Mouse (Mus musculus) midbrain, embryonic 13.5 days (tissue): ENCODE measurements around the gene Cxxc4. TPM values are rescaled to one million over a fixed set of nuclear protein-coding genes. Genes with fewer than 3 reads are reported as not detected.
A peak's percentile ranks its signal among the peaks of the same experiment; 100 is the strongest.
"Not testable (repeated sequence)": the region's sequence is repeated elsewhere in the genome, so short reads cannot be mapped to it uniquely, and the experiment has no call there.

Experiments
- ATAC-seq: fragments of 200-750 bp; cut with Nextera tagmentation; 2 replicates; pipeline ENCODE4 v1.8.0; 2017; ENCODE audit warnings: mild to moderate bottlenecking, moderate TSS enrichment, moderate library complexity
- H3K27ac ChIP-seq: fragments of 300-500 bp; sonication (generic); 2 replicates; pipeline ENCODE4 v1.5.1; 2015; ENCODE audit warnings: inconsistent platforms, mild to moderate bottlenecking, moderate library complexity
- H3K27me3 ChIP-seq: fragments of 300-500 bp; sonication (generic); 2 replicates; pipeline ENCODE4 v1.6.1; 2015; ENCODE audit warnings: mild to moderate bottlenecking, inconsistent platforms
- H3K36me3 ChIP-seq: fragments of 300-500 bp; sonication (generic); 2 replicates; pipeline ENCODE4 v1.6.1; 2015; ENCODE audit warnings: mild to moderate bottlenecking, inconsistent platforms
- H3K4me1 ChIP-seq: fragments of 300-500 bp; sonication (generic); replicated peaks from 2 replicates; pipeline ENCODE4 v1.6.1; 2015; ENCODE audit warnings: inconsistent platforms
- H3K4me2 ChIP-seq: fragments of 300-500 bp; sonication (generic); replicated peaks from 2 replicates; pipeline ENCODE4 v1.6.1; 2015; ENCODE audit warnings: moderate library complexity, mild to moderate bottlenecking, inconsistent platforms
- H3K4me3 ChIP-seq: fragments of 300-500 bp; sonication (generic); replicated peaks from 2 replicates; pipeline ENCODE4 v1.5.1; 2015; ENCODE audit warnings: mild to moderate bottlenecking, inconsistent platforms
- H3K9ac ChIP-seq: fragments of 300-500 bp; sonication (generic); replicated peaks from 2 replicates; pipeline ENCODE4 v1.6.1; 2015; ENCODE audit warnings: mild to moderate bottlenecking, inconsistent platforms
- H3K9me3 ChIP-seq: fragments of 300-500 bp; sonication (generic); 2 replicates; pipeline ENCODE4 v1.6.1; 2016; ENCODE audit warnings: mild to moderate bottlenecking, inconsistent platforms
- WGBS: fragments of 180-500 bp; shearing (Covaris S2); methylation state at CpG from one replicate; pipeline ENCODE4 v1.1.7; 2015; 5-methylcytosine and 5-hydroxymethylcytosine counted together
- polyA plus RNA-seq: library from polyadenylated mRNA; unstranded; fragments of >200 nt; fragmentation: Nextera tagmentation; extraction: Ambion mirVana; gene quantifications from 2 replicates; pipeline ENCODE4 v1.2.1, GENCODE M21; 2015

The Cxxc4 gene
- polyA plus RNA-seq = 43.4 and 44.2 TPM in 2 replicates

DNA sequence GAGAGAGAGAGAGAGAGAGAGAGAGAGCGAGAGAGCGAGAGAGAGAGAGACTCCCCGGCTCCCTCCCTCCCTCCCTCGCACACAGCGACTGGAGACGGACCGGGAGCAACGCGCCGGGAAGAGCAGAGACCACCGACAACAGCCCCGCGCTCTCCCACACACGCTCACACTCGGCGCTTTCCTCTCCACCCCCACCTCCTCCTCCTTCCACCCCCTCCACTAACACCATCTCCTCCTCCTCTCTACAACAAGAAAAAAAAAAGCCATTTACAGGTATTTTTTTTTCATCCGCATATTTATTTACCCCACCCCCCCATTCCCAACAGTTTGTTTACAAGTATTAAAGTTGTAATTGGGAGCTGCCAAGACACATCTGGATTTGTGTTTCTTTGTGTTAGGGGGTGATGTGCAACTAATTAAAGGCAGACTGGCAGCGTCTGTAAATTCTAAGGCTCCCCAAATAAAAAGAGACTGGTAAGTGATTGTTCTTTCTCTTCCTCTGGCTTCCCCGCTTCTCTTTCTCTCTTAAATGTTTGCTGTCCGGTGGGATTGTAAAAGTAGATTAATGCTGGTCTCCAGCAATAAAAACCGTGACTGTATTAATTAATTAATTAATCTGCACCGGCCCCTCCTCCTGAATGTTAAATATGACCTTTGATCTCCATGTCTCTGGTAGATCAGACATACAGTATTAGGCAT is at the start of gene Cxxc4:
Cxxc4 (plus strand) TSS at position 71 of the 699 bp plus-strand sequence.
- Histone ChIP-seq H3K27ac (peak within 1 kb of the TSS; percentile 100), H3K4me1 (peaks cover 19% of the 10 kb centered on the region), H3K9ac (peak within 1 kb of the TSS; percentile 95), H3K4me3 (peak within 1 kb of the TSS; percentile 76), H3K9me3 (no peaks in the 10 kb centered on the region), H3K4me2 (peak within 1 kb of the TSS; percentile 82), H3K27me3 (no peaks in the 10 kb centered on the region), H3K36me3 (no peaks in the 10 kb centered on the region)
- ATAC-seq = peak; percentile 83
- WGBS = 0% methylated on average over 6 of the region's 22 CpGs

DNA sequence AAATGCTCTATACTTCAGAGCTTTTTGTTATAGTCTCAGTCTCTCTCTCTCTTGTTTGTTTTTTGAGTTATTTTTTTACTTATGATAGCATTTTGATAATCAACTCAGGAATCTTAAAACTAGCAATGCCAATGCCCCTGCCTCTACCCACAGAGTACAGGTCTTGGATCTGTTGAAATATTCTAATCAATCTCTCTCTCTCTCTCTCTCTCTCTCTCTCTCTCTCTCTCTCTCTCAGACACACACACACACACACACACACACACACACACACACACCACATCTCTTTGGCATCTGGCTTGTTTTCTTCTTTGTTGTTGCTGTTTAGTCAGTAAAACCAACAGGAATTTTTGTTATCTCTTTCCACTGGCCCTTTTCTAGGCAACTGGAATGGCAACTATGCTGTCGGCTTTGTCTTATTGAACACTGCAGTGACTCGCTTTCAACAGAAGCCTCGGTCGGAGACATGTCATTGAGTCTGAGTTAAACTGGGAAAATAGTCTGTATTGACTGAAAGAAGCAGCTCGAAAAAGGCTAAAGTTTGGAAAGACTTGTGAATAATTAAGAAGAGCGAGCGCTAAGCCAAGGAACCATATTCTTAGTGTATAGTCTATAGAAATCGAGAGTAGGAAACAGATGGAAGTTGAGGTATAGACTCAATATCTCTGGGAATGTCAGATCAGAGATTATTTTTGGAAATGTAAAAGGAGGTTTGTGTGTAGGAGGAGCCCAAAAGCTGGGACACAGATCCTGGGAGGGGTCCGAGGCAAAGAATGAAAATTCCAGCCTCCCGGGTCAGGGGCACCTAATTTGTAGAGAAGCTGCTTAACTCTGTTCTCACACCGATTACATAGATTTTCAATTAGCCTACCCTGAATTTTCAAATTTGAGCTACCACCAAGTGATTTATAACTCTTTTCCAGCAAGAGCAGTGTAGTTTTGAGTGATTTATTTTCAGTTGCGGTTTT is 47.0 kb upstream of the Cxxc4 start:
- Histone ChIP-seq H3K27me3 (no peaks in the 10 kb centered on the region), H3K9ac (no peak overlapping the region), H3K4me3 (peak overlapping the region; percentile 28), H3K36me3 (no peaks in the 10 kb centered on the region), H3K4me1 (peaks cover 10% of the 10 kb centered on the region; the same call in 1 of the 2 replicates), H3K4me2 (peak overlapping the region; percentile 50), H3K9me3 (no peaks in the 10 kb centered on the region), H3K27ac (peak overlapping the region; percentile 40; the same call in 1 of the 2 replicates)
- 27% methylated on average over 12 of the region's 12 CpGs for WGBS
- ATAC-seq = peak; percentile 62

DNA sequence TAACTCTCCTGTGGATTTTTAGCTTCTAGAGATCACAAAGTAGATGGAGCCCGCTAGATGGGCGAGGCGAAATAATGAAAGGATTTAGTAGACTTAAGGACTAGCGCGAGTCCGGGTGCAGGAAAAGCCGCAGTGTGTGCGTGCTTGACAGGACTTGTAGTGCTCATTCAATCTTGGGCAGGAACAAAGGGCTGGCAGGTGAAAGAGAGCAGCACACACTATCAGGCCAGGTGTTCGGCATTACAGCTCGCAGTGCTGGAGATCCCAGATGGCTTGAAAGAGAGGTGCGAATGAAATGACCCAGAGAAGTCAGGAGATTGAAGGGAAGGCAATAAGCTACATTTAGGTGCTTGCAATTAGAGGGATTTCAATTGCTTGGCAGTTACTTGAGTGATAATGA is 46.2 kb upstream of the Cxxc4 start:
- Histone ChIP-seq H3K27me3 (no peaks in the 10 kb centered on the region), H3K4me1 (peaks cover 10% of the 10 kb centered on the region; the same call in 1 of the 2 replicates), H3K9me3 (no peaks in the 10 kb centered on the region), H3K4me2 (peak overlapping the region; percentile 50), H3K4me3 (peak overlapping the region; percentile 28), H3K27ac (peak overlapping the region; percentile 31; the same call in 1 of the 2 replicates), H3K36me3 (no peaks in the 10 kb centered on the region), H3K9ac (0 out of 2 replicates have a peak overlapping the region, but pooled peaks have one; percentile 32)
- 25% methylated on average over 11 of the region's 11 CpGs for WGBS
- peak; percentile 84 for ATAC-seq

DNA sequence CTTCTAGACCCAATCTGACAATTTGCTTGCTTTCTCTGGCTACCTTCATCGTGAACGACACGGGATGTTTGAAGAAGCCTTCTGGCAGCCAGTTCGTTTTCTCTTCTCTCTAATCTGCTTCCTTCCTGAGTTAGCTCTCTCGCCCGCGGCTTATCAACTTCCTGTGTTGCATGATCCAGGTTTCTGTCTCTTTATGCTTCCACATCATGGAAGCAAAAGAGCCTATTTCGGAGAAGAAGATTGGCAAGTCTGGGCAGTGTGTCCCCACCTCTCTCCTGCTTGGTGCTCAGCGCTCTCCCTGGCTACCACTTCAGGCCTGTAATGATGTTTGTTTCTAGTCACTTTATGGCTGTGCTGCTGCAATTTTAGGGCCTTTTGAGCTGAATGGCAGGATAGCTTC is 36.4 kb upstream of the Cxxc4 start:
- H3K4me2 ChIP-seq = no peak overlapping the region
- H3K27ac ChIP-seq = no peak overlapping the region
- 0 out of 2 replicates have a peak, but pooled peaks cover 7% of the 10 kb centered on the region for H3K4me1 ChIP-seq

DNA sequence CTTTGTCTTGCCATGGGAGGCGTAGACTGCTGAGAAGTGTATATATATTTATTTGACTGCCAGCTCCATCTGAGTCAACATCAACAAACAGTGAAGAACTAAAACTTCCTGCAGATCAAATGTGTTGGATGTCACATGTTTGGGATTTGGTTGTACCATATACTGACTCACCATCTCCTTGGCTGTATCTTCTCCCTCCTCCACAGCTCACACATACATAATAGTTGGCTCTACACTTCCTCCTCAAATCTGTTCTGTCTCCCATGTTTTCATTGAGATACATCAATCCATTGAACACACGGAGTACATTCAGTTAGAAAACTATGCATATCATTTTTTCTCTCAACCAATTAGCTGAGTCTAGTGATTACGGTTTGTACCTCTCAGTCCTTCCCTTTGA is 29.7 kb upstream of the Cxxc4 start:
- no peak overlapping the region for H3K9ac ChIP-seq
- H3K4me2 ChIP-seq = no peak overlapping the region
- no peaks in the 10 kb centered on the region for H3K4me1 ChIP-seq
- no peaks in the 10 kb centered on the region for H3K27me3 ChIP-seq
- H3K27ac ChIP-seq = no peak overlapping the region
- H3K4me3 ChIP-seq = no peak overlapping the region
- no peaks in the 10 kb centered on the region for H3K36me3 ChIP-seq
- H3K9me3 ChIP-seq = no peaks in the 10 kb centered on the region
- ATAC-seq = no peak
- 86% methylated on average over 3 of the region's 3 CpGs for WGBS

More for the DNA sequence above, 36.4 kb upstream of the Cxxc4 start:
- WGBS = 79% methylated on average over 9 of the region's 9 CpGs
- Histone ChIP-seq H3K4me3 (no peak overlapping the region), H3K9ac (no peak overlapping the region), H3K9me3 (no peaks in the 10 kb centered on the region), H3K36me3 (no peaks in the 10 kb centered on the region), H3K27me3 (no peaks in the 10 kb centered on the region)
- no peak for ATAC-seq

DNA sequence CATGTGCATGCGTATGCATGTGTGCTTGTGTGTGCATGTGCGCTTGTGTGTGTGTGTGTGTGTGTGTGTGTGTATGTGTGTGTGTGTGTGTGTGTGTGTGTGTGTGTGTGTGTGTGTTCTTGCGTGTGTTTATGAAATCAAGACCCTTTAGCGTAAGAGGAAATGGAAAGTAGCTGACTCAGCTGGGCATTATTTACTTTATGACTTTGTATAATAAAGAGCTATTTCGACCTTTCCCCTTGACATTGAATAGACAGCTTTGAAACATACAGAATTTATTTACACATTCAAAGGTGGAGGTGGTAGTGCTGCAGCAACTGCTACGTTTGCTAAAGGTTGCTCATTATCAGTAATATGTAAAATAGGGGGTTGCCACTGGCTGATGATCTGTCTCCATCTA is 25.3 kb upstream of the Cxxc4 start:
- Histone ChIP-seq H3K27ac (no peak overlapping the region), H3K9ac (no peak overlapping the region), H3K36me3 (no peaks in the 10 kb centered on the region), H3K9me3 (no peaks in the 10 kb centered on the region), H3K4me1 (no peaks in the 10 kb centered on the region), H3K27me3 (no peaks in the 10 kb centered on the region), H3K4me2 (no peak overlapping the region), H3K4me3 (no peak overlapping the region)
- WGBS = 80% methylated on average over 6 of the region's 6 CpGs
- ATAC-seq = no peak

DNA sequence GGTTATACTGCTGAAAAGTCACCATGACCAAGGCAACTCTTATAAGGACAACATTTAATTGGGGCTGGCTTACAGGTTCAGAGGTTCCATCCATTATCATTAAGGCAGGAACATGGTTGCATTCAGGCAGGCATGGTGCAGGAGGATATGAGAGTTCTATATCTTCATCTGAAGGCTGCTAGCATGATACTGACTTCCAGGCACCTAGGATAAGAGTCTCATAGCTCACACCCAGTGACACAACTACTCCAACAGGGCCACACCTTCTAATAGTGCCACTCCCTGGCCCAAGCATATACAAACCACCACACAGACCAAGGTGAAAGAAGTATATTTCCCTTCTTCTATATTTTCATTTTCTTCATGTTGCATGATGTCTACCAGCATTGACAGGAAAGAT is 16.4 kb upstream of the Cxxc4 start:
- ATAC-seq, H3K9ac ChIP-seq, H3K36me3 ChIP-seq, H3K27ac ChIP-seq, H3K4me3 ChIP-seq, H3K27me3 ChIP-seq, H3K9me3 ChIP-seq, H3K4me2 ChIP-seq, H3K4me1 ChIP-seq: not testable (repeated sequence)

DNA sequence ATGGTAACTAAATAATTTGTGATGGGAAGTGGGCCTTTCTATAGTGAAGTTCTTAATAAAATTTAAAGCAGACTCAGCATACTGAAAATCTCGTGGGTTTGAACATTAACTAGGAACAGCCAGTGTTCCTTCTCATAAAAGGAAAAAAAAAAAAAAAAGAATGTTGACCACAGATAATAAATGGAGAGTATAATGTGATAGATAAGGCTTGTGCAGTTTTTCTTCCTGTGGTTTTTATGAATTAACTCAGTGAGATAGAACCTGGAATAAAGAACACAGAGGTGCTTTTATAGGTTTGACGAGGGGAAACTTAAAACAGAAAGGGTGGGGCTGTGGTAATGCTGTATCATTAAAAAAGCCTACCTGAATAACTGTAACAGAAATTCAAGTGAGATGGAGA is 15.3 kb upstream of the Cxxc4 start:
- Histone ChIP-seq H3K9me3 (no peaks in the 10 kb centered on the region), H3K4me1 (no peaks in the 10 kb centered on the region), H3K27me3 (no peaks in the 10 kb centered on the region), H3K4me3 (no peak overlapping the region), H3K4me2 (no peak overlapping the region), H3K9ac (no peak overlapping the region), H3K36me3 (no peaks in the 10 kb centered on the region), H3K27ac (no peak overlapping the region)
- WGBS = 62% methylated on average over 2 of the region's 2 CpGs
- ATAC-seq = no peak

DNA sequence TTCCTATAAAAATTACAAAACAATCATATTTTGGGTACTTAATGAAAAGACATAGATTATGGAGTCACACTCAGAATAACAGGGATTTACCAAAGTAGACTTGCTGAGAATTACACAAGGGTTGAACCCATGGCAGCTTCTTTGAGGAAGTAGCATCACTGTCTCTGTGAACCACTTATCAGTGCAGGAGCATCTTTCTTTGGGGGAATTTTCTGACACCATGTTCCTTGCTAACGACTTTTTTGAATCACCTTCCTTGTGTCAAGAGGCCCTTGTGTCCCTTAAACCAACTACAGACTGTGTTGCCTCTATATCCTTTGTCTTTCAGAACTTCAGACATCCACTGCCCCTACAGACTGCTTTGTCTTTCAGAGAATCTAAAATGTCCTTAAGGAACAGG is 13.7 kb upstream of the Cxxc4 start:
- Histone ChIP-seq H3K36me3 (no peaks in the 10 kb centered on the region), H3K4me1 (no peaks in the 10 kb centered on the region), H3K9me3 (no peaks in the 10 kb centered on the region), H3K4me3 (no peak overlapping the region), H3K9ac (no peak overlapping the region), H3K4me2 (no peak overlapping the region), H3K27ac (no peak overlapping the region), H3K27me3 (no peaks in the 10 kb centered on the region)
- ATAC-seq = no peak
- 69% methylated on average over 1 of the region's 1 CpGs for WGBS

DNA sequence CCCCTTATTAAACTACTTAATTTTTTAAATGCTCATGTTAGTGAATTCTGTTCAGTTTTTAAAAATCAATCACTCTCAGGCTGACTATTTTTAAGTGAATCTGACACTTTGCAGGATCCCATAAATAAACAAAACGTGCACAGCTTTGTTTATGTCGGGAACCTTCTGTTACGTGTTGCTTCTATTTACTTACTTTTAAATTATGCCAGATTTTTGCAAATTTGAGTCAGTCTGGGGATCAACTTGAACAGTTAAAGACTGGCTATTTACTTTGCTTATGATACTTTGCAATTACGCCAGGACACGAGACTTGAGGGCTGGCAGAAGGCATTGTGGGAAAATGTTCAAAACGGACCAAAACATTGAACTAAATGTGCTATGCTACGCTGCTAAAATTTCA is 12.3 kb upstream of the Cxxc4 start:
- Histone ChIP-seq H3K9me3 (no peaks in the 10 kb centered on the region), H3K36me3 (no peaks in the 10 kb centered on the region), H3K4me2 (no peak overlapping the region), H3K27me3 (no peaks in the 10 kb centered on the region), H3K27ac (no peak overlapping the region), H3K9ac (no peak overlapping the region), H3K4me1 (no peaks in the 10 kb centered on the region), H3K4me3 (no peak overlapping the region)
- ATAC-seq = no peak
- 90% methylated on average over 7 of the region's 7 CpGs for WGBS

DNA sequence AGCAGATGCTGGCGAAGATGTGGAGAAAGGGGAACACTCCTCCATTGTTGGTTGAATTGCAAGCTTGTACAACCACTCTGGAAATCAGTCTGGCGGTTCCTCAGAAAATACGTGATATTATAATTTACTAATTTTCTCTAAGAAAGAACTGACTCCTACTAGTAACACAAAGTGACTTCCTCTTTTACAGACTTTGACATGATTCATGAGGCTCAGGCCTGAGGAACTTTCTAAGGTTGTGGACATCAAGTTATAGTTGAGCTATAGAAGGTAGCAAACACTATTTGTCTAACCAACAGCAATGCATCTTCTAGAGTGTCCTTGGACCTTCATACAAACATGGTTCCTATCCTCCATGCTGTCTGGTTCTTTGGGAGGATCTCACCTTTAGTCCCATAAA is 10.4 kb upstream of the Cxxc4 start:
- Histone ChIP-seq H3K9ac (no peak overlapping the region), H3K4me1 (no peaks in the 10 kb centered on the region), H3K27ac (no peak overlapping the region), H3K36me3 (no peaks in the 10 kb centered on the region), H3K4me2 (no peak overlapping the region), H3K27me3 (no peaks in the 10 kb centered on the region), H3K9me3 (no peaks in the 10 kb centered on the region), H3K4me3 (no peak overlapping the region)
- WGBS = 96% methylated on average over 3 of the region's 3 CpGs
- no peak for ATAC-seq

DNA sequence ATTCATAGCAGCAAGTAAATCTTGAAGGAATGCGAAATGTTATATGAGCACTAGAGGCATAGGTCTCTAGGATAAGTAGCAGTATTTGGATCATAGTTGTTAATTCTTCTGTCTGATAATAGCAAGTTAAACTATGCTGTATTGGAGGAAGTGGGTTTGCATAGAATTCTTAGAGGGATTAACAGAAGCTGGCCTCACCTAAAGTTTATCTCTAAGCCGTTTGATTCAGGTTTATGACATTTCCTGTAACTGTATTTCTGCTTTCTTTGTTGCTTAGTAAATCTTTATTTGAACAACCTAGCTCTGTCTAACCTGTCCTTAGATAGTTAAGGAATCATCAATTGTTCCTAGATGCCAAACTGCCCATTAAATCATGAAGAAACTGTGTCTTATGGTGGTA is 3.5 kb upstream of the Cxxc4 start:
- no peaks in the 10 kb centered on the region for H3K9me3 ChIP-seq
- no peak overlapping the region for H3K9ac ChIP-seq
- H3K27ac ChIP-seq = no peak overlapping the region
- H3K4me2 ChIP-seq = no peak overlapping the region
- no peak overlapping the region for H3K4me3 ChIP-seq
- no peaks in the 10 kb centered on the region for H3K27me3 ChIP-seq
- peaks cover 12% of the 10 kb centered on the region for H3K4me1 ChIP-seq
- WGBS = 84% methylated on average over 2 of the region's 2 CpGs
- no peaks in the 10 kb centered on the region for H3K36me3 ChIP-seq
- ATAC-seq = no peak
